ENCODE assay signal across 8 mouse cellular contexts in genomic region chr8:126587836-126588503, GRCm38 (mm10). TPM values are rescaled to one million over a fixed set of nuclear protein-coding genes. Genes with fewer than 3 reads are reported as not detected.
A peak's percentile ranks its signal among the peaks of the same experiment; 100 is the strongest.
DNase-seq lines count a peak whose midpoint lies in the region; ATAC-seq lines count a peak whose summit lies in the region.

No protein-coding gene starts in this region.

- 68% methylated on average over 10 of the region's 10 CpGs for WGBS in neural tube, embryonic 11.5 days
- WGBS in forebrain, embryonic 12.5 days = 89% methylated on average over 10 of the region's 10 CpGs
- WGBS in intestine, embryonic 14.5 days = 31% methylated on average over 10 of the region's 10 CpGs
- WGBS in midbrain, embryonic 13.5 days = 82% methylated on average over 10 of the region's 10 CpGs

- DNase-seq in neural tube, embryonic 11.5 days (ENCODE audit: low spot score) = no peak
- no peak for DNase-seq in neural tube, embryonic 10.5 days (ENCODE audit: extremely low spot score, low spot score)
- DNase-seq in intestine, embryonic 14.5 days (ENCODE audit: low spot score) = no peak
- DNase-seq in right cerebral cortex, postnatal 10 days (ENCODE audit: low spot score in 2 of 2) = no peak
- DNase-seq in testis, postnatal 14 days (ENCODE audit: low spot score) = no peak
- DNase-seq in lung, postnatal 36 days = no peak

- H3K4me1 ChIP-seq in neural tube, embryonic 11.5 days (ENCODE audit: control insufficient read depth, insufficient read depth, low read length) = peaks cover 55% of the 10 kb centered on the region
- H3K4me1 ChIP-seq in forebrain, embryonic 12.5 days = peaks cover 81% of the 10 kb centered on the region
- peaks cover 50% of the 10 kb centered on the region for H3K4me1 ChIP-seq in intestine, embryonic 14.5 days (replicated peaks; ENCODE audit: control insufficient read depth, insufficient read depth, low read length)
- peaks cover 81% of the 10 kb centered on the region for H3K4me1 ChIP-seq in midbrain, embryonic 13.5 days (replicated peaks)

- no peaks in the 10 kb centered on the region for H3K9me3 ChIP-seq in neural tube, embryonic 11.5 days (ENCODE audit: control insufficient read depth, low read length)
- no peaks in the 10 kb centered on the region for H3K9me3 ChIP-seq in forebrain, embryonic 12.5 days
- H3K9me3 ChIP-seq in intestine, embryonic 14.5 days (ENCODE audit: control insufficient read depth, low read length) = no peaks in the 10 kb centered on the region
- no peaks in the 10 kb centered on the region for H3K9me3 ChIP-seq in midbrain, embryonic 13.5 days

- H3K27ac ChIP-seq in neural tube, embryonic 11.5 days (ENCODE audit: low read depth, low read length) = no peak overlapping the region
- no peak overlapping the region; the same call in 1 of the 2 replicates for H3K27ac ChIP-seq in forebrain, embryonic 12.5 days
- H3K27ac ChIP-seq in intestine, embryonic 14.5 days (ENCODE audit: low read depth) = peak overlapping the region; percentile 33; the same call in 1 of the 2 replicates
- no peak overlapping the region for H3K27ac ChIP-seq in midbrain, embryonic 13.5 days

- peak overlapping the region; percentile 97 for H3K4me2 ChIP-seq in neural tube, embryonic 11.5 days (ENCODE audit: low read depth)
- H3K4me2 ChIP-seq in forebrain, embryonic 12.5 days = peak overlapping the region; percentile 96
- peak overlapping the region; percentile 95 for H3K4me2 ChIP-seq in intestine, embryonic 14.5 days (ENCODE audit: low read length)
- H3K4me2 ChIP-seq in midbrain, embryonic 13.5 days (replicated peaks) = peak overlapping the region; percentile 100

- ATAC-seq in neural tube, embryonic 11.5 days (ENCODE audit: insufficient read depth, low FRiP score, low TSS enrichment) = no peak
- no peak for ATAC-seq in forebrain, embryonic 12.5 days (ENCODE audit: low FRiP score)
- ATAC-seq in intestine, embryonic 14.5 days (replicated peaks; ENCODE audit: low FRiP score, low TSS enrichment, low read depth) = no peak
- ATAC-seq in midbrain, embryonic 13.5 days = no peak

- peak overlapping the region; percentile 7; the same call in 1 of the 2 replicates for H3K4me3 ChIP-seq in neural tube, embryonic 11.5 days (ENCODE audit: low read depth, low read length)
- no peak overlapping the region for H3K4me3 ChIP-seq in forebrain, embryonic 12.5 days (replicated peaks)
- H3K4me3 ChIP-seq in intestine, embryonic 14.5 days (ENCODE audit: low read depth, low read length) = peak overlapping the region; percentile 100
- peak overlapping the region; percentile 100 for H3K4me3 ChIP-seq in midbrain, embryonic 13.5 days (replicated peaks)

- no peaks in the 10 kb centered on the region for H3K27me3 ChIP-seq in neural tube, embryonic 11.5 days (ENCODE audit: control insufficient read depth, insufficient read depth, low read length)
- H3K27me3 ChIP-seq in forebrain, embryonic 12.5 days = no peaks in the 10 kb centered on the region
- no peaks in the 10 kb centered on the region for H3K27me3 ChIP-seq in intestine, embryonic 14.5 days (replicated peaks; ENCODE audit: control insufficient read depth, insufficient read depth, low read length)
- H3K27me3 ChIP-seq in midbrain, embryonic 13.5 days = no peaks in the 10 kb centered on the region

- H3K9ac ChIP-seq in neural tube, embryonic 11.5 days (ENCODE audit: low read length) = no peak overlapping the region
- no peak overlapping the region for H3K9ac ChIP-seq in forebrain, embryonic 12.5 days
- peak overlapping the region; percentile 100 for H3K9ac ChIP-seq in intestine, embryonic 14.5 days (ENCODE audit: low read length)
- peak overlapping the region; percentile 66 for H3K9ac ChIP-seq in midbrain, embryonic 13.5 days (replicated peaks)

- H3K36me3 ChIP-seq in neural tube, embryonic 11.5 days (ENCODE audit: control insufficient read depth, insufficient read depth, low read length) = no peaks in the 10 kb centered on the region; the same call in 1 of the 2 replicates
- peaks cover 13% of the 10 kb centered on the region for H3K36me3 ChIP-seq in forebrain, embryonic 12.5 days (replicated peaks)
- H3K36me3 ChIP-seq in intestine, embryonic 14.5 days (ENCODE audit: control insufficient read depth, insufficient read depth, low read length) = peaks cover 61% of the 10 kb centered on the region
- H3K36me3 ChIP-seq in midbrain, embryonic 13.5 days = peaks cover 12% of the 10 kb centered on the region; the same call in 1 of the 2 replicates

RNA-seq across cellular contexts. Expression of gene Irf2bp2, which starts 5.8 kb away (rescaled TPM):
- 4.7 and 4.8 TPM in 2 replicates for polyA plus RNA-seq in neural tube, embryonic 11.5 days (2014; fragmentation: Nextera tagmentation; extraction: Ambion mirVana)
- polyA plus RNA-seq in forebrain, embryonic 12.5 days (2016; fragmentation: Nextera tagmentation; extraction: Ambion mirVana) = 7.4 and 7.8 TPM in 2 replicates
- 11.3 and 11.5 TPM in 2 replicates for polyA plus RNA-seq in intestine, embryonic 14.5 days (2014; fragmentation: Nextera tagmentation; extraction: Ambion mirVana)
- 8.3 and 9.2 TPM in 2 replicates for polyA plus RNA-seq in midbrain, embryonic 13.5 days (2015; fragmentation: Nextera tagmentation; extraction: Ambion mirVana)

Comparison
In these comparisons a context has a peak if more than half of its experiments do, and no peak if none do; other contexts are left out.
1. H3K9ac ChIP-seq: peak in intestine, embryonic 14.5 days (single experiment) and midbrain, embryonic 13.5 days (single experiment); none in neural tube, embryonic 11.5 days (single experiment) and forebrain, embryonic 12.5 days (single experiment).
2. Peak in every context shown above with its lines, with median percentiles within 50 percentile points of each other: H3K4me2 ChIP-seq.